Mouse (Mus musculus) neural tube, embryonic 13.5 days (tissue): ENCODE measurements around the gene Gpr146. TPM values are rescaled to one million over a fixed set of nuclear protein-coding genes. Genes with fewer than 3 reads are reported as not detected.
A peak's percentile ranks its signal among the peaks of the same experiment; 100 is the strongest.

ENCODE experiments used
- ATAC-seq: fragments of 200-750 bp; cut with Nextera tagmentation; 2 replicates; pipeline ENCODE4 v1.8.0; 2017; ENCODE audit warnings: low read depth, mild to moderate bottlenecking, moderate TSS enrichment, moderate library complexity
- H3K27ac ChIP-seq: fragments of 300-500 bp; sonication (generic); replicated peaks from 2 replicates; pipeline ENCODE4 v1.5.1; 2015; ENCODE audit warnings: moderate library complexity, mild to moderate bottlenecking, inconsistent platforms
- H3K27me3 ChIP-seq: fragments of 300-500 bp; sonication (generic); 2 replicates; pipeline ENCODE4 v1.6.1; 2015; ENCODE audit warnings: mild to moderate bottlenecking, inconsistent platforms
- H3K36me3 ChIP-seq: fragments of 300-500 bp; sonication (generic); 2 replicates; pipeline ENCODE4 v1.6.1; 2015; ENCODE audit warnings: mild to moderate bottlenecking, inconsistent platforms
- H3K4me1 ChIP-seq: fragments of 300-500 bp; sonication (generic); replicated peaks from 2 replicates; pipeline ENCODE4 v1.6.1; 2015; ENCODE audit warnings: inconsistent platforms
- H3K4me2 ChIP-seq: fragments of 300-500 bp; sonication (generic); 2 replicates; pipeline ENCODE4 v1.6.1; 2015; ENCODE audit warnings: inconsistent platforms, mild to moderate bottlenecking, moderate library complexity
- H3K4me3 ChIP-seq: fragments of 300-500 bp; sonication (generic); 2 replicates; pipeline ENCODE4 v1.5.1; 2015; ENCODE audit warnings: mild to moderate bottlenecking, inconsistent platforms
- H3K9ac ChIP-seq: fragments of 300-500 bp; sonication (generic); 2 replicates; pipeline ENCODE4 v1.6.1; 2015; ENCODE audit warnings: moderate library complexity, mild to moderate bottlenecking, inconsistent platforms
- H3K9me3 ChIP-seq: fragments of 300-500 bp; sonication (generic); 2 replicates; pipeline ENCODE4 v1.6.1; 2016; ENCODE audit warnings: inconsistent platforms
- WGBS: fragments of 180-500 bp; shearing (Covaris S2); methylation state at CpG from one replicate; pipeline ENCODE4 v1.1.7; 2015; 5-methylcytosine and 5-hydroxymethylcytosine counted together
- polyA plus RNA-seq: library from polyadenylated mRNA; unstranded; fragments of >200 nt; fragmentation: Nextera tagmentation; extraction: Ambion mirVana; gene quantifications from 2 replicates; pipeline ENCODE4 v1.2.1, GENCODE M21; 2015

Gene Gpr146
- polyA plus RNA-seq, 1 experiment from 2014 or later, result 1.8 TPM

- H3K4me3 ChIP-seq, result no peak overlapping the region
Observed at GRCm38 (mm10) chr5:139409412-139409811, 31.9 kb downstream of the Gpr146 start.

GRCm38 (mm10) chr5:139410056-139410455 is 32.6 kb downstream of the Gpr146 start:
- WGBS, result 95% methylated on average over 4 of the region's 4 CpGs
- ATAC-seq, result no peak
- Histone ChIP-seq H3K36me3 (no peaks in the 10 kb centered on the region), H3K9me3 (no peaks in the 10 kb centered on the region), H3K27me3 (no peaks in the 10 kb centered on the region), H3K4me3 (no peak overlapping the region), H3K4me2 (no peak overlapping the region), H3K9ac (no peak overlapping the region), H3K4me1 (peaks cover 59% of the 10 kb centered on the region), H3K27ac (no peak overlapping the region)

More at GRCm38 (mm10) chr5:139409412-139409811, 31.9 kb downstream of the Gpr146 start:
- Histone ChIP-seq H3K9ac (no peak overlapping the region), H3K9me3 (no peaks in the 10 kb centered on the region), H3K27me3 (no peaks in the 10 kb centered on the region), H3K4me1 (peaks cover 65% of the 10 kb centered on the region), H3K27ac (0 out of 2 replicates have a peak overlapping the region, but pooled peaks have one; percentile 13), H3K36me3 (no peaks in the 10 kb centered on the region), H3K4me2 (no peak overlapping the region)
- no peak for ATAC-seq
- WGBS, result 82% methylated on average over 12 of the region's 12 CpGs

GRCm38 (mm10) chr5:139411117-139411516 is 33.6 kb downstream of the Gpr146 start:
- H3K4me1 ChIP-seq, result peaks cover 48% of the 10 kb centered on the region
- no peak overlapping the region for H3K4me2 ChIP-seq
- no peak overlapping the region for H3K9ac ChIP-seq
- no peak overlapping the region for H3K27ac ChIP-seq
- no peak for ATAC-seq
- H3K36me3 ChIP-seq, result no peaks in the 10 kb centered on the region
- H3K9me3 ChIP-seq, result no peaks in the 10 kb centered on the region
- no peaks in the 10 kb centered on the region for H3K27me3 ChIP-seq
- WGBS, result 96% methylated on average over 6 of the region's 6 CpGs
- H3K4me3 ChIP-seq, result no peak overlapping the region

GRCm38 (mm10) chr5:139411665-139412314 is 34.3 kb downstream of the Gpr146 start:
- Histone ChIP-seq H3K36me3 (no peaks in the 10 kb centered on the region), H3K9me3 (no peaks in the 10 kb centered on the region), H3K4me2 (no peak overlapping the region), H3K4me3 (no peak overlapping the region), H3K4me1 (peaks cover 44% of the 10 kb centered on the region), H3K27me3 (no peaks in the 10 kb centered on the region), H3K27ac (peak overlapping the region; percentile 10; the same call in 1 of the 2 replicates), H3K9ac (no peak overlapping the region)
- WGBS, result 68% methylated on average over 15 of the region's 15 CpGs
- ATAC-seq, result no peak

- Histone ChIP-seq H3K36me3 (no peaks in the 10 kb centered on the region), H3K4me2 (no peak overlapping the region), H3K9me3 (no peaks in the 10 kb centered on the region), H3K9ac (no peak overlapping the region), H3K27me3 (no peaks in the 10 kb centered on the region), H3K27ac (no peak overlapping the region), H3K4me1 (peaks cover 37% of the 10 kb centered on the region), H3K4me3 (no peak overlapping the region)
- no peak for ATAC-seq
- 52% methylated on average over 4 of the region's 4 CpGs for WGBS
Observed at GRCm38 (mm10) chr5:139413545-139413944, 36.0 kb downstream of the Gpr146 start.

- peaks cover 44% of the 10 kb centered on the region for H3K4me1 ChIP-seq
- H3K36me3 ChIP-seq, result no peaks in the 10 kb centered on the region
- no peaks in the 10 kb centered on the region for H3K9me3 ChIP-seq
- H3K27ac ChIP-seq, result no peak overlapping the region
- no peak overlapping the region for H3K4me3 ChIP-seq
- no peaks in the 10 kb centered on the region for H3K27me3 ChIP-seq
- no peak overlapping the region for H3K4me2 ChIP-seq
- no peak overlapping the region for H3K9ac ChIP-seq
- 96% methylated on average over 5 of the region's 5 CpGs for WGBS
- ATAC-seq, result no peak
Observed at GRCm38 (mm10) chr5:139415001-139415400, 37.5 kb downstream of the Gpr146 start.

GRCm38 (mm10) chr5:139416942-139417341 is 39.4 kb downstream of the Gpr146 start:
- WGBS, result 96% methylated on average over 4 of the region's 4 CpGs
- H3K36me3 ChIP-seq, result no peaks in the 10 kb centered on the region
- no peaks in the 10 kb centered on the region for H3K9me3 ChIP-seq
- H3K4me2 ChIP-seq, result no peak overlapping the region
- H3K9ac ChIP-seq, result no peak overlapping the region
- H3K27ac ChIP-seq, result no peak overlapping the region
- no peak for ATAC-seq
- peaks cover 51% of the 10 kb centered on the region for H3K4me1 ChIP-seq
- no peaks in the 10 kb centered on the region for H3K27me3 ChIP-seq
- no peak overlapping the region for H3K4me3 ChIP-seq

GRCm38 (mm10) chr5:139417480-139417879 is 40.0 kb downstream of the Gpr146 start:
- Histone ChIP-seq H3K9me3 (no peaks in the 10 kb centered on the region), H3K4me2 (no peak overlapping the region), H3K27me3 (no peaks in the 10 kb centered on the region), H3K27ac (no peak overlapping the region), H3K36me3 (no peaks in the 10 kb centered on the region), H3K4me1 (peaks cover 54% of the 10 kb centered on the region), H3K9ac (no peak overlapping the region), H3K4me3 (no peak overlapping the region)
- ATAC-seq, result no peak
- WGBS, result 91% methylated on average over 3 of the region's 3 CpGs

GRCm38 (mm10) chr5:139418110-139418509 is 40.6 kb downstream of the Gpr146 start:
- no peaks in the 10 kb centered on the region for H3K36me3 ChIP-seq
- no peak for ATAC-seq
- peaks cover 57% of the 10 kb centered on the region for H3K4me1 ChIP-seq
- 10% methylated on average over 2 of the region's 2 CpGs for WGBS
- no peaks in the 10 kb centered on the region for H3K27me3 ChIP-seq
- peak overlapping the region; percentile 91 for H3K27ac ChIP-seq
- no peak overlapping the region for H3K4me2 ChIP-seq
- H3K4me3 ChIP-seq, result no peak overlapping the region
- no peak overlapping the region for H3K9ac ChIP-seq
- H3K9me3 ChIP-seq, result no peaks in the 10 kb centered on the region

GRCm38 (mm10) chr5:139418633-139419032 is 41.1 kb downstream of the Gpr146 start:
- Histone ChIP-seq H3K9me3 (no peaks in the 10 kb centered on the region), H3K4me3 (no peak overlapping the region), H3K27ac (peak overlapping the region; percentile 91), H3K27me3 (no peaks in the 10 kb centered on the region), H3K9ac (peak overlapping the region; percentile 41), H3K4me2 (no peak overlapping the region), H3K36me3 (no peaks in the 10 kb centered on the region), H3K4me1 (peaks cover 57% of the 10 kb centered on the region)
- ATAC-seq, result peak; percentile 80
- 3% methylated on average over 3 of the region's 3 CpGs for WGBS

- H3K4me3 ChIP-seq, result peak within 1 kb of the TSS; percentile 37
- peak within 1 kb of the TSS; percentile 52 for H3K4me2 ChIP-seq
- peak within 1 kb of the TSS; percentile 62 for H3K27ac ChIP-seq
- H3K27me3 ChIP-seq, result no peaks in the 10 kb centered on the region
- H3K9ac ChIP-seq, result peak within 1 kb of the TSS; percentile 66
- peak; percentile 60; the same call in 1 of the 2 replicates for ATAC-seq
- WGBS, result 42% methylated on average over 21 of the region's 21 CpGs
- no peaks in the 10 kb centered on the region for H3K9me3 ChIP-seq
- H3K36me3 ChIP-seq, result 0 out of 2 replicates have a peak, but pooled peaks cover 6% of the 10 kb centered on the region
- H3K4me1 ChIP-seq, result peaks cover 66% of the 10 kb centered on the region
Observed at GRCm38 (mm10) chr5:139423026-139423865, 45.7 kb downstream of the Gpr146 start, which contains the start of gene Gper1. TSS of gene Gper1 (plus strand) at chr5:139423151.

- no peak overlapping the region for H3K4me3 ChIP-seq
- H3K36me3 ChIP-seq, result 0 out of 2 replicates have a peak, but pooled peaks cover 6% of the 10 kb centered on the region
- no peak for ATAC-seq
- 82% methylated on average over 9 of the region's 9 CpGs for WGBS
- H3K27me3 ChIP-seq, result no peaks in the 10 kb centered on the region
- no peak overlapping the region for H3K27ac ChIP-seq
- no peak overlapping the region for H3K4me2 ChIP-seq
- no peaks in the 10 kb centered on the region for H3K9me3 ChIP-seq
- H3K9ac ChIP-seq, result no peak overlapping the region
- H3K4me1 ChIP-seq, result peaks cover 65% of the 10 kb centered on the region
Observed at GRCm38 (mm10) chr5:139425198-139425597, 47.7 kb downstream of the Gpr146 start.
